Mouse (Mus musculus) cerebellum, adult 11 months (tissue): ENCODE data around the gene Rab42.

Experiments used
- DNase-seq: peaks from one replicate; pipeline ENCODE4 v3.0.0; 2022

Gene Rab42

DNA sequence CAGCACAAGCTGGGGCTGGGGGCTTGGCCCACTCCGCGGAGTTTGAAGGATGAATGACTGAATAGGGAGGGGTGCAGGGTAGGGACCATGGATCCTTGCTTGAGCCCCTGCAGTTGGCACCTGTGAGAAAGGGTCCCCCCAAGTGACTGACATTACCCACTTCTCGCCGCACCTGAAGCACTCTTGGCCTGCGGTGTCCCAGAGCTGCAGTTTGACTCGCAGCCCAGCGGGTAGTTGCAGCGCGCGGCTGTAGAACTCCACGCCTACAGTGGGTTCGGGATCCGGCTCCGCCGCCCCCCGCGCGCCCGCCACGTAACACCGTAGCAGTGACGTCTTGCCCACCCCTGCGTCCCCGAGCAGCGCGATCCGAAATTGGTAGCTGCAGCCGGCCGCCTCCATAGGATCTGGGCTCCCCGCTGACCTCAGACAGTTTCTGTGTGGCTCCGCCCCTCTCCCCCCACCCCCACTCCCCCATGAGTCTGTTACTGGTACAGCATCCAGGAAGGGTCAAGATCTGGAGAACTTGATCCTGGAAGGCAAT is at the start of gene Rab42:
Gene Rab42, minus strand, starts transcription at position 447 of the 541 bp plus-strand sequence.
- peak; percentile 32 for DNase-seq

DNA sequence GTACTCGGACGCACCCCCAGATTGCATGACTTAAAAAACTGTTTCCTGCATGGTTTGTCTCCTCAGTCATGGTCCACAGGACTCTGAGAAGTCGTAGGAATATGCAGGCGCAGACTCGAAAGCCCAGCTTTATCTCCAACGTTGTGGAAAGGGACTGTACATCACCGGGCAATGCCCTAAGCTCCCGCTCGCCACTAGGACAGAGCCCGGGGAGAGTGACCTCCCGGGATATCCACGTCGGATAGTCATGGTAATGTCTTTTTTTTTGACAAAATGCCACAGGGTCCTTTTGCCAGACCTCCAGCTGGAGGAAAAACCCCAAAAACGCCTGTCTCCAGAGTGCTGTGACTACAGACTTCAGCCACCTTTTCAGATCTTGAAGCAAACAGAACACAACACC is 49.6 kb upstream of the Rab42 start:
- no peak for DNase-seq

DNA sequence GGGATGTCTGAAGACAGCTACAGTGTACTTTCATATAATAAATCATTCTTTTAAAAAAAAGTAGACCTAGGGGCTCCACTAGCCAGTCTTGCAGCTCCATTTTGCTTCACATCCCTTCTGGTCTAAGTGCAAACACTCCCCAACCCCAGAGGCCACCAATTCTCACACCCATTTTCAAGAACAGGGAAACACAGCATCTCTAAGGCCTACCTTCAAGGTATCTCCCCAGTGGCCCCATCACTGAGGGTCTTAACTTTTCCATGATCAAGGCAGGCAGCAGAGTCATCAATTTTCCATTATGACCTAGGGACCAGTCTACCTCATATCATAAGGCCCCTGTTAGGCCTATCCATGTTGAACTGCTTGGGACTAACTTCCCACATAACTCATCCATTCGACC is 48.2 kb upstream of the Rab42 start:
- no peak for DNase-seq

DNA sequence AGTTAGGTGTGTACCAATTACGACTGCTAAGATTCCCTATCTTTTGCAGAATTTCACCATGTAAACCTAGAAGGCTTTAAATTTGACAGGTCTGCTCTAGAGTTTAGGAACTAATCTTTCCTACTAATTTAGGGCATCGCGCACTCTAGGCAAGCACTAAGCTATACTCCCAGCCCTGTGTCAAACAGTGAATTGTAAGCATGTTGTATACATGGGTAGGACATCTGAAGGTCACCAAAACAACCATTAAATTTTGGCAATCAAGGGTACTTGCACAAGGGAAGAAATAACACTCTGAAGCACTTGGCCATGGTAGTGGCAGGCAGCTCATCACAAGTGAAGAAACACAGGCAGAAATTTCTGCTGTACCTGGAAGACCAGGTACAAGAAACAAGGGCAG is 47.7 kb upstream of the Rab42 start:
- DNase-seq: no peak

DNA sequence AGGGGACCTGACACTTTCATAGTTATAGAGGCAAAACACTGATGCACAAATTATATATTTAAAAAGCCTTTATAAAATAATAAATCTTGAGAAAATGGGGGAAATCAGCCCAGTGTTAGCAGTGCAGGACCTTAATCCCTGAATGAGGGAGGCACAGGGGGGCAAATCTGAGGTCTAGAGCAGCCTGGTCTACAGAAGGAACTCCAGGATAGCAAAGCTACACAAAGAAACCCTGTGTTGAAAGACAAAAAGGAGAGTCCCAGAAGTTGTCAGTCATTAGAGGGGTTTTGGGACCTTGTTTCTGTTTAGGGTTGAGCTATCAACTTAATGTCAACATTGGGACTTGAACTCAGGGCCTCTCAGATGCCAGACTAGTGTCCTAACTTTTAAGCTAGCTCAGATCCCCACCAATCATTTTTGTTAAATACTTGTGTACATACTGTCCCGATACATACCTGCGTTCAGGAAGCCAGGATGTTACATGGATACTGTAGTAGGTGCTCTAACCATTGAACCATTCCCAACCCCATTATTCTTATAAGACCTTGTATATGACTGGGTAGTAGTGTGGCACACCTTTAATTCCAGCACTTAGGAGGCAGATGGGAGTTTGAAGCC is 47.0 kb upstream of the Rab42 start:
- no peak for DNase-seq

DNA sequence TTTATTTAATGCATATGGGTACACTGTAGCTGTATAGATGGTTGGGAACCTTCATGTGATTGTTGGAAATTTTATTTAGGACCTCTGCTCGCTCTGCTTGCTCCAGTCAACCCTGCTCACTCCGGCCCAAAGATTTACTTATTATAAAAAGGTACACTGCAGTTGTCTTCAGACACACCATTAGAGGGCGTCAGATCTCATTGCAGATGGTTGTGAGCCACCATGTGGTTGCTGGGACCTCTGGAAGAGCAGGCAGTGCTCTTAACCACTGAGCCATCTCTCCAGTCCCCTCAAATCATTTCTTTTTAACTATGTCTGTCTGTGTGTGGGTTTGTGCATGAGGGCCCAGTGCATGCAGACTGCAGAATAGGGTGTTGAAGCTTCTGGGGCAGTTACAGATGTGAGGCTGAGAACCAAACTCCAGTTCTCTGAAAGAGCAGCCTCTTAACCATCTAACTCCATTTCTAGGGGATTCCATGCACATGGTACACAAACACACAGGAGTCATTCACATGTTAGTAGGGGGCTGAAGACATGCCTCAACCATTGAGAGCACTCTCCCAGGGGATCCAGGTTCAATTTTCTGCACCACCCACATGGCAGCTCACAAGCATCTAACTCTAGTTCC is 46.4 kb upstream of the Rab42 start:
- DNase-seq: no peak

DNA sequence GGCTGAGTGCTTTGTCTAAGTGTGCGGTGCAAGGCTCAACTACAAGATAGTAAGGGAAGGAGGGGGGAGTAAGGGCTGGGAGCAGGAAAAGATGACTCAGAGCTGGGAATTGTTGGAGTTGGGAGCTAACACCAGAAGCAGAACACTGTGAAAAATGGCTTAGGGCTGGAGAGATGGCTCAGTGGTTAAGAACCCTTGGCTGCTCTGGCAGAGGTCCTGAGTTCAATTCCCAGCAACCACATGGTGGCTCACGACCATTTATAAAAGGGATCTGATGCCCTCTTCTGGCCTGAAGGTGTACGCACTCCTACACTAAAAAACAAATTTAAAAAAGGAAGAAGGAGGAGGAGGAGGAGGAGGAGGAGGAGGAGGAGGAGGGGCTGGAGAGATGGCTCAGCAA is 43.5 kb upstream of the Rab42 start:
- DNase-seq: no peak

DNA sequence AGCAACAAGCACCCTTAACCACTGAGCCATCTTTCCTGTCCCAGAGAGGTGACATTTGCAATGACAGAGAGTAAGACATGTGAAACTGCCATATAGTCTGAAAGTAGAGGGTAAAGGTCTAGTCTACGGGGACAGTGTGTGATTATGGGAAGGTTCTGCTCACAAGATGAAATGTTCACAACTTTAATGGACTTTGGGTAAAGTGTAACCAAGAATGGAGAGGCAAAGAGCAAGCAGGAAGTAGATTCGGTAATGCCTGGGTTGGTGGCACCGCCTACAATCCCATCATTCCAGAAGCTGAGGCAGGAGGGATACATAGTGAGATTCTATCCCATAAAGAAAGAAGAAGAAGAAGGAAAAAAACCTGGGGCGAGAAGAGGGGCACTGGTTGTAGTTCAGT is 43.1 kb upstream of the Rab42 start:
- DNase-seq: no peak

DNA sequence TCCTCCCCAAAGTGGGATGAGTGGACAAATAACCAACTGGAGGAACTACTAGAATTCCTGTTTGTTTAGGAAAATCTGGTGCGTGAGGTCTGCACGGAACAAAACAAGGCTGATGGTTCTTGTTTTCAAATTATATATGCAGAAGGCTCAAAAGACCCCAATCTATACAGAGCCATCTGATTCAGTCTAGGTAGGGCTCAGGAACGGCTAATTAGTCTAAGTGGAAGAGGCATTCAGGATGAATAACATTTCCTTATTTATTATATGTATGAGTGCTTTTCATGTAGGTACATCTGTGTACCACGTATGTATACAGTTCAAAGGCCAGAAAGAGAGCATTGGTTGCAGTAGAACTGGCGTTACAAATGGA is 42.6 kb upstream of the Rab42 start:
- DNase-seq: no peak

DNA sequence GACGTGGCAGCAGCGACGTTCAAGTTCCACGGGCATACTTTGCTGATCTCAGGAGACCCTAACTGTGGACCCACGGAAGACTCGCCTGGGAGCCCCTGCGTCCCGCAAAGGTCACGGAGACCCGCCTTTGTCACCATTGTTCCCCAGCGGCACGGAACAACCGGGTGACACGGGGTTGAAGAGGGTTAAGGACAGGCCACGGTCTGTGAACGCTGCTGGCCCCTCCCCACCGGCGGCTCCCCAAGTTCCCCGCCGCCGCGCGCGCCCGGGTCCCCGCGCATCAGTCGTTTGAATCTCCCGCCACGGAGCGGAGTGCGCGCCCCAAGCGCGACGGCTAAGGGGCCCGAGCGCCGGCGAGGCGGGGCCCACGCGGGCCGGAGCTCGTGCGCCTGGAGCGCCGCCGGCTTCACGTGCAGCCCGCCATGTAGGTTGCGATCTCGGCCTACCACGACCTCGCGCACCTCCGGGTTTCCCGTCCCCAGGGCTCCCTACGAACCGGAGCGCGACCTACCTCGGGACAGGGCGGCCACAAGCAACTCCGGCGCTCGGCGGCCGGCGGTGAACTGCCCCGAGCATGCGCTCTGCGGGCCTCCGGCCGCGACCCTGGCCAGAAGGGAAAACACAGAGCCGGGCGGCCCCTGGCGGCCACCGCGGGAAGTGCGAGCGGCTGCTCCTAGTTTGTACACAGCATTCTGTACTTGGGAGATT is 42.1 kb upstream of the Rab42 start:
- peak; percentile 95 for DNase-seq

DNA sequence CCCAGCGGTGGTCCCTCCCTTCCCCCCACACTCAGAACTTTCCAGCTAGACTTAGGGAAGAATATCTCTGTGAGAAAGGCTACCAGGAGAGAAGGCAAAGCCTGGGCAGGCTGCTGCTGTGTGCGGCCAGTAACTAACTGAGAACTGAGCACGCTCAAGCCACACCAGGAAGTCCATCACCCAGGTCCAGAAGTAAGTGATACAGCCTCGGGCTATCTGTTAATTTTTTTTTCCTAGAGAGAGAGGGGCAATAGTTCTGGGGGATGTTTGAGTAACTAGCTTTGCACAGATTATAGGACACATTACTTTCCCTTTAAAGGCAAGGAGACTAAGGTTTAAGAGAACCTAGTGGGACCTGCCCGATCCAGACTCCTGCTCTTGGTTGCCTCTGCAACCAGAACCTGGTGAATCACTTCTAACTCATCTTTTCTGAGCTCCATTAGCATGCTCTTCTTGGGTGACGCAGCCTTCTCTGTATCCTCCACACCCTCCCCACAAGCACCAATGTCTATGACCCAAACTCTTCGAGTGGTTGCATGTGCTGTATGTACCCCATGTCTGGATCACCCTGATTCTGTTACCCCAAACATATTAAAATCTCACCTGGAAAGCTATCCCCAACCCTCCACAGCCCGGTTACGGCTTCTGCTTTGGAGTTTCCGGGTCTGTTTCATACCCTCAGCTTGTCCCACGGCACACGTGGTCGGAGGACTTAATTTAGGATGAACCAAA is 41.4 kb upstream of the Rab42 start:
- no peak for DNase-seq

DNA sequence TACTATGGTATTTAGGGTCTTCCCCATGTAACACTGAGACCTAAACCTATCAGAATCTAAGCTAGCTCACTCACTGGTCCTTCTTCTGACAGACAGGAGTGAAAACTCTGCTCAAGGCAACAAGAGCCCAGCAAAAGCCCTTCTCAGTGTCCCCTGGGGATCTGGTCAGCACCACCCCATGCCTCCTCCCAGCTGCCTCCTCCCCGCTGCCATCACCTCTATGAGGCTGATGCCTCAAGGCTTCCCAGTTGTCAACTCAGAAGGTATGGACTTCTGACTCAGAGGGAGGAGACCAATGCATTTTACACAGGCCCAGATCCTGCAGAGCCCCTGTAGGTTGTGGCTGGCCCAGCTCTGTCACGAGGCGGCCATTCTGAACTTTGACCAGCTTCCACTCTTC is 38.3 kb upstream of the Rab42 start:
- no peak for DNase-seq

DNA sequence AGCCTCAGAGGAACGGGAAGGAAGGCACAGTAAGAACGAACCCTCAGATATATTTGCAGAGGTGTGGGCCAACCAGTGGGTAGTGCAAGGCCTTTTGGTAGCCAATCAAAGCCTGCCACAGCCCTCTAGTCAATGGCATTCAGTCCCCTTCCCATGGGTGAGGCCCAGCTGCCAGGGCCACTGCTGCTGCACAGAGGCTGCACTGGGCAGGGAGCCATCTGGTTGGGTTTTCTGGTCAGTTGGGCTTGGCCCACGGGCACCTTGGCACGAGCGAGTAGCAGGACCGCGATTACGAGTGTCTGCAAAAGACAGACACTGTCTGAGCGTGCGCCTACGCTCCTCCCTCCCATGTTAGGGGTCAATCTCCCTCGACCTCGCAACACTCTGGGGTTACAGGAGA is 35.8 kb upstream of the Rab42 start:
- no peak for DNase-seq

DNA sequence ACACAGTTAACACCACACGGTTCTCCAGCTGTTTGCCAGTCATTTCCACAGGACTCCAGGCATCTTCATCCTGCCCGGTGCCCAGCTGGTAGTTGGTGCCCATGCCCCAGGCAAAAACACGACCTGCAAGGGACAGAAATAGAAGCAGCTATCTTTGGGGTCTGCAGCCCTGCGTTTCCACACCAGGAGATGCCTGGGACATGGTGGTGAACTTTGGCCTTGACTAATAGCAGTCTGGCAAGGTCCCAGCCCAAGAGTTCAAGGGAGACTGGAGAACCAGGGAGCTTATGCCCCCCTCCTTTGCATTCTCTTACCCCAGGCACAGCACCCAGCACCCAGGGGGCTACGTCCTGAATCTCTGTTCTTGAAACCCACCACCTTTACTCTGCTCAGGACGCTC is 29.7 kb upstream of the Rab42 start:
- DNase-seq: no peak

DNA sequence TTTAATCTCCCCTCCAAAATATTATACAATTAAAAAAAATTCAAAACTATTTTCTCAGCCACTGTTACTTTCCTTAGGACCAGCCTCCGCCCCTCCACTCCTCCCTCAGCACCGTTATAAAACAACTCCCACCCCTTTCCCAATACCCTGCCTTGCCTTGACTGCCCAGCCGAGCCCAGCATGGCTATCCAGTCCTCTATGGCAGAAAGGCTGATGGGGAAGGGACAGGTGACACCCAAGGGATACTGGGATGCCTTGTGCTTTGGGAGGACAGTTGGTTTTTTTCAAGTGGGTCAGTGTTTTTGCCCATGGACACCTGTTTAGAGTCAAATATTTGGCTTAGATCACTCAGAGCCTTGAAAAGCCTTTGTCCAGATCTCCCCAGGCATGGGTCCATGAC is 28.8 kb upstream of the Rab42 start:
- no peak for DNase-seq

DNA sequence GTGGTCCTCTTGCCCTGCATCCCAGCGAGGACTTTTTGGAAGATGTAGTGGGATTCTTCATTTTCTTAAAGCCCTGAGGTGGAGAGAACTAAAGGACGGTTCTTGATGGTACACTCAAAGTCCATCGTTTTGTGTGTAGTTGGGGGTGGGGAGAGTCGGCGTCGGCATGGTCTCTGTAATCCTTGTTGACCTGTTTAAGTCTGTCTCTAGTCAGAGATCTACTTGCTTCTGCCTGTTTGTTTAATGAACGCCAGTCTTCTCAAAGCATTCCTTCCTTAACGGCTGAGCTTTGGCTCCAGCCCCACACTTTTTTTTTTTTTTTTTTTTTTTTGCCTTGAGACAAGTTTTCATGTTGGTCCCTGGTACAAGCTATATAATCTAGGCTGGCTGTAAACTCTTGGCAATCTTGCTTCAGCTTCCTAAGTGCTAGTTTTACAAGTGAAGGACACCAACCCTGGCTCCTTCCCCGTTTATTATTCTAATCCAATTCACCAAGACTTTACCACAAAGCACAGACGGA is 26.7 kb upstream of the Rab42 start:
- no peak for DNase-seq

DNA sequence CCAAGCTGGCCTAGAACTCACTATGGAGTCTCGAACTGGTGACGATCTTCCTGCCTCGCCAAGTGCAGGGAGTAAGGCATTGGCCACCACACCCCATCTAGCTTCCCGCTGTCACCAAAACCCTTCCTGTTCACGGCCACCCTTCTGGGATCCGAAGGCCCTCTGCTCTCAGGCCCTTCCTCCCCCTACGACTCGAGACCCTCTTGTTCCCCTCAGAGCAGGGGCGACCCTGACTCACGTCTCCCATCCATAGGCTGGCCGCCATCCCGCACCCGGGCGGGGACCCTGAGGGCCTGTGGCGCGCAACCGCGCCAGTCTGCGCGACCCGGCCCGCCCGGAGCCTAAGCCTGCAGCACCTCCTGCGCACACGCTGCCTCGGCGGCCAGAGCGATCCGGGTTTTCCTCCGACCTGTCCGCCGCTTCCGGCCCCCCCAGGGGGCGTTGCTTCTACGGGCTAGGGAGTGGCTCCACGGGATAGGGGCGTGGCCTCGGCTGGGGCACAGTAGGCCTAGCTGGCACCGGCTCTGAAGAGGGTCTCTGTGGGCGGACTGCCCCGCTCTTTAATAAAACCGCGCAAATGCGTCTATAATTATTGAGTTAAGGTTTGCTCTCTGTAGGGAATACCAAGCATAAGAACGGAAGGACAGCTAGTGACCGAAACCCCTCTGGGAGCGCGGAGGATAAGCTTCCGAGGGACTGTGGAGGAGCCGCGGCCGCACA is 26.1 kb upstream of the Rab42 start, which contains the start of gene Trnau1ap:
Gene Trnau1ap, minus strand, starts transcription at position 424 of the 720 bp plus-strand sequence.
- DNase-seq: peak; percentile 84

DNA sequence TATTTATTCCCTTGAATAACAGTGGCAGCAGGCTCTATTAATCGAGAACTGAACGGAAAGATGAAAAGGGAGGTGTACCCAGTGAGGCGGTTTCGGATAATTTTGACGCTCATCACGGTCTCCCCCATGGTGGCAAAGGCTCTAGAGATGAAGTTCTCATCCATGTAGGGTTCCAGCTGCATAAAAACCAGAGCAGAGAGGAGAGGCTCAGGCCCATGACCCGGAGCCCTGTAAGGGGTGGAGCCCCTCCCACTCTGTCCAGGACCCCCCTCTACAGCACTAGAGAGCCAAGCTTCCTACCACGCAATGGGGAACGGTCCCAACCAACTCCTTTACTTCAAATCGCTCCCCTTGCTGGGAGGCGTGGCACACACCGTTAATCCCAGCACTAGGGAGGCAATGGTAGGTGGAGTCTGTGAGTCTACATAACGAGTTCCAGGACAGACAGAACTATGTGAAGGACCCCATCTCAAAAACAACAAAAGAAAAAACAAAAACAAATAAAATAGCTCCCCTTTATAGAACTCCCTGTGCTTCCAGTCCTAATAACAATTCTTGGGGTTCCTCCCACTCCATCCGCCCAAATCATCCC is 25.3 kb upstream of the Rab42 start:
- no peak for DNase-seq

DNA sequence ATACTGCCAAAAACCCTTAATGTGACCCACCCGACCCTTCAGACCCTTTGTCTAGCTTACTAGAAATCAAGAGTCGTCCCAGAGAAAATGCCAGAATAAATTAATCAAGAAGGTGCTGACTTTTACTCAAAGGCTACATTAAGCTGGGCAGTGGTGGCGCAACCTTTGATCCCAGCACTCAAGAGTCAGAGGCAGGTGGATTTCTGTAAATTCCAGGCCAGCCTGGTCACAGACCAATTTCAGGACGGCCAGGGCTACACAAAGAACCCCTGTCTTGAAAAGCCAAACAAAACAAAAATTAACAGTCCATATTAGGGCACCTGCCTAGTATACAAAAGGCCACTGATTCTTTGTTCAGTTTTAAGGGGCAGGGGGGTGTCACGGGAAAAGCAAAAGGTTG is 23.3 kb upstream of the Rab42 start:
- no peak for DNase-seq

DNA sequence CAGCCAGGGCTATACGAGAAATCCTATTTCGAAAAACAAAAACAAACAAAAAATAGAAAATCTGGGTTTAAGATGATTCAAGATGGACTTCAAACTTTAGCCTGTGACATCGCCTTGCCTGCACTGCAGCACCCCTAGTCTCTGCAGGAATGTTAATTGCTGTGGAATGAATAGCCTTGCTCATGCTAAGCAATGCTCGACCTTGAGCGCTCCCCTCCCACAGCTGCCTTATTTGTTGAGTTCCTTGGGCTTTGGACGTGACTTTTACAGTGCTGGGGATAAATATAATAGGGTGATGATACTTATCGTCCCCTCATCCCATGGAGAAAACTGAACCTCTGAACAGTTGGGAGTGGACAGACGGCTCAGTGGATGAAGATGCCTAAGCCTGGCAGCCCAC is 12.5 kb upstream of the Rab42 start:
- DNase-seq: no peak

DNA sequence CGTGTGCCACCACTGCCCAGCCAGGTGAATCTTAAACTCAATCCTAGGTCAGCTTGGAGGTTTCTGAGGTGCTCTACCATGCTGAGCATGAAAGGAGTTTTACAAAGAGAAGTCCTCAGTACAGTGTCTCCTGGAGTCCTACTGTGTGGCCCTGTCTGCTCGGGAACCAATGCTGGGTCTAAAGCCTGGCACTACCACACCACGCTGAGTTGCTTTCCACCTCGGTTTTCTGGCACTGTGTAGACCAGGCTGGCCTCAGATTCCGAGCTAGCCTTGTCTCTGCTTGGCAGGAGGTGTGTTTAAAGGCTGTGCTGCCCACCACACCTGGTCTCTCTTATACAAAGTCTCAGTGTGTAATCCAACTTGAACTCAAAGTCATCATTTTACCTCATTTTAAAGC is 9.4 kb upstream of the Rab42 start:
- DNase-seq: no peak

DNA sequence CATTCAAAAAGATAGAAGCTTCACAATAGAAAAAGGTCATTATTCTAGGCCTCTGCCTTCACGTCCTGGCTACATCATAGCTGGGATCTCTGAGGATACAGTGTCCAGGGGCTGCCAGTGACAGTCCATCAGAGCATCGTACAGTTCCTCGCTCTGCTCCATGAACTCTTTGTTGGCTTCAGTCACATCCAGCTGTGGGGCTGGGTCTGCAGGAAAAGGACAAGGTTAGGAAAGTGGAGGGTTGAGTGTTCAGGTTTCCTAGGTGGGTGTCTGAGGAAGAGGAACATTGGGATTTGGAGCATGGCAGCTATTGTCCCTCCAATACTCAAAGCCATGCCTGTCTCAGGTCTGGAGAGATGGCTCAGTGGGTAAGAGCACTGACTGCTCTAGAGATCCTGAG is 8.6 kb upstream of the Rab42 start:
- no peak for DNase-seq
